Mouse (Mus musculus): Measurements from ENCODE around the gene Gatm. TPM values are rescaled to one million over a fixed set of nuclear protein-coding genes. Genes with fewer than 3 reads are reported as not detected.

Gene Gatm
- polyA plus RNA-seq, 1 experiment from 2014 or later, result 10.5 TPM

DNA sequence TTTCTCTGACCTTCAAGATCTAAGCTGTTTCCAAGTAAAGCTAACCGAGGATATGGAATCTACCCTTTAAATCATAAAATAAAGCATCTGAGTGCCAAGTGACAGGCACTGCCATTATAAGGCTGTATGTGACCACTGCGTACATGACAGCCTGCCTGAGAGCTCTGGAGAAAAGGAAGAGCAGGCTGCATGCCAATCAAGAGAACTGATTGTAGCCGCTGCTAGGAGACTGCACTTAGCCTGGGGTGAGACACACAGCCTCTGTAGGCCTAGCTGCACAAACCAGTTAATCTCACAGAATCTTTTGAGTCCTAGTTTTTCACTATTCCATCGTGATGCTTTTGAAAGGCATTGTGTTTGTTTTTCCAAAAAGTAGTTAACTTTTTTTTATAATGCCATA, 7.6 kb upstream of the Gatm start:
- WGBS, result 39% methylated on average over 4 of the region's 4 CpGs
- ATAC-seq (replicated peaks; ENCODE audit: extremely low read depth, insufficient read depth, low FRiP score), result no peak
- Histone ChIP-seq H3K9ac (ENCODE audit: low read length) (no peak overlapping the region), H3K4me3 (ENCODE audit: low read length) (no peak overlapping the region), H3K9me3 (replicated peaks; ENCODE audit: control insufficient read depth, low read length) (no peaks in the 10 kb centered on the region), H3K4me1 (ENCODE audit: control insufficient read depth, insufficient read depth, low read length) (no peaks in the 10 kb centered on the region), H3K36me3 (ENCODE audit: control insufficient read depth, insufficient read depth) (no peaks in the 10 kb centered on the region), H3K4me2 (ENCODE audit: low read depth, low read length) (no peak overlapping the region), H3K27me3 (ENCODE audit: control insufficient read depth, insufficient read depth, low read length) (no peaks in the 10 kb centered on the region), H3K27ac (ENCODE audit: low read length) (no peak overlapping the region)

DNA sequence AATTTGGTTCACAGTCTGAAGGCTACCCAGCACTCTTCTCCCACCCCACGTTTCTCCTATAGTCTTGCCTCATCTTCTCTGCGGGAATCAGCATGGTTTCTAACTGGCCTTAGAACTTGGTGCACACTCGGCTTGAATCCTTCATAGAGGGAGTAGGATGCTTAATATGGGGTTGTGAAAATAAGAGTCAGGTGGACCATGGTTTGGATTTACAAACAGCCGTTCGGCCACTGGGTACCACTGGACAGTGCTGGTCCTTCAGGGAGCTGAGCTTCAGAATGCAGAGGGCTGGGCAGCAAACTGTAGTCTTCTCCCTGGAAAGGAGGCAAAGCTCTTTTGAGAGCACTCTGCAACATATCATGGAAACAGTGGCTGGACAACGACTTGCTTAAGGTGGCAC, 6.7 kb upstream of the Gatm start:
- 77% methylated on average over 6 of the region's 6 CpGs for WGBS
- Histone ChIP-seq H3K9me3 (replicated peaks; ENCODE audit: control insufficient read depth, low read length) (no peaks in the 10 kb centered on the region), H3K27me3 (ENCODE audit: control insufficient read depth, insufficient read depth, low read length) (no peaks in the 10 kb centered on the region)

DNA sequence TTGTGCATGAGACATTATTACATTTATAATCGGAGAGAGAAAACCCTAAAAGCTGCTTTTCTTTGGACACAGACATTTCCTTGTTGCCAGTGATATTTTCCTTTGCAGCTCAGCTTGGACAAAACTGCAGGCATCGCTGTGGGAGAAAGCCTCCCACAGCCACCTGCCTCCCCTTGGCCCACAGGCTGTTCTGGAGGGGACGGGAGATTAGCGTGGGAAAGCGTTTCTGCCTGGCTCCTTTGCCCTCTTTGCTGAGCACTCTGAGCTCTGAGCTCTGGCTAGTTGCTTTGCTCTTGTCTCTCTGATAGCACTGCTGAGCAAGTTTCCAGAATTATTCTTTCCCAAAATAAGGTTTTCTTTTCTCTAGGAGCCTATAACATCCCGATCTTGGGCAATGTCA, 5.1 kb upstream of the Gatm start:
- no peak for ATAC-seq (replicated peaks; ENCODE audit: extremely low read depth, insufficient read depth, low FRiP score)
- H3K9me3 ChIP-seq (replicated peaks; ENCODE audit: control insufficient read depth, low read length), result no peaks in the 10 kb centered on the region
- WGBS, result 62% methylated on average over 6 of the region's 6 CpGs
- H3K27me3 ChIP-seq (ENCODE audit: control insufficient read depth, insufficient read depth, low read length), result peaks cover 4% of the 10 kb centered on the region
- peaks cover 2% of the 10 kb centered on the region; the same call in 1 of the 2 replicates for H3K4me1 ChIP-seq (ENCODE audit: control insufficient read depth, insufficient read depth, low read length)
- no peak overlapping the region for H3K9ac ChIP-seq (ENCODE audit: low read length)
- no peak overlapping the region for H3K4me3 ChIP-seq (ENCODE audit: low read length)
- H3K4me2 ChIP-seq (ENCODE audit: low read depth, low read length), result no peak overlapping the region
- no peak overlapping the region for H3K27ac ChIP-seq (ENCODE audit: low read length)
- H3K36me3 ChIP-seq (ENCODE audit: control insufficient read depth, insufficient read depth), result no peaks in the 10 kb centered on the region

More for the DNA sequence above, 6.7 kb upstream of the Gatm start:
- no peak overlapping the region for H3K4me3 ChIP-seq (ENCODE audit: low read length)
- H3K27ac ChIP-seq (ENCODE audit: low read length), result no peak overlapping the region
- no peaks in the 10 kb centered on the region for H3K4me1 ChIP-seq (ENCODE audit: control insufficient read depth, insufficient read depth, low read length)
- no peak for ATAC-seq (replicated peaks; ENCODE audit: extremely low read depth, insufficient read depth, low FRiP score)
- no peak overlapping the region for H3K9ac ChIP-seq (ENCODE audit: low read length)
- no peak overlapping the region for H3K4me2 ChIP-seq (ENCODE audit: low read depth, low read length)
- no peaks in the 10 kb centered on the region for H3K36me3 ChIP-seq (ENCODE audit: control insufficient read depth, insufficient read depth)

DNA sequence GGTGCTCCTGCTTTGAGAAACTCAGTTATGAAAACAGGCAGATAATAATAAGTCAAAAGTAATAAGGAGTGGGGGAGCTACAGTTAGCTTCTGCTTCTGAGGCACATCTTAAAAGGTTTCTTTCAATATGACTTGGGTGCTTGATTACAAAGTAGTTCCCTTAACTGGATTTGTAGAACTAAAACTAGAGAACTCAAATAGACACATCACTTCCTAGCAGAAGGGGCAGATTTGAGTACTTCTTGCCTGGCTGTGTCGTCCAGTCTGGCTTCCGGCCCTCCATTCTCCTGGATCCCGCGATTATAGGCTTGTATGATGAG, 511 bp upstream of the Gatm start:
- peaks cover 10% of the 10 kb centered on the region; the same call in 1 of the 2 replicates for H3K4me1 ChIP-seq (ENCODE audit: control insufficient read depth, insufficient read depth, low read length)
- H3K9me3 ChIP-seq (replicated peaks; ENCODE audit: control insufficient read depth, low read length), result peaks cover 2% of the 10 kb centered on the region; the same call in 1 of the 2 replicates
- ATAC-seq (replicated peaks; ENCODE audit: extremely low read depth, insufficient read depth, low FRiP score), result no peak
- no peak overlapping the region for H3K27ac ChIP-seq (ENCODE audit: low read length)
- H3K4me3 ChIP-seq (ENCODE audit: low read length), result no peak overlapping the region; the same call in 1 of the 2 replicates
- 73% methylated on average over 4 of the region's 4 CpGs for WGBS
- no peaks in the 10 kb centered on the region for H3K36me3 ChIP-seq (ENCODE audit: control insufficient read depth, insufficient read depth)
- H3K4me2 ChIP-seq (ENCODE audit: low read depth, low read length), result peak overlapping the region; percentile 98
- peak overlapping the region; percentile 73; the same call in 1 of the 2 replicates for H3K9ac ChIP-seq (ENCODE audit: low read length)
- peaks cover 11% of the 10 kb centered on the region for H3K27me3 ChIP-seq (ENCODE audit: control insufficient read depth, insufficient read depth, low read length)

DNA sequence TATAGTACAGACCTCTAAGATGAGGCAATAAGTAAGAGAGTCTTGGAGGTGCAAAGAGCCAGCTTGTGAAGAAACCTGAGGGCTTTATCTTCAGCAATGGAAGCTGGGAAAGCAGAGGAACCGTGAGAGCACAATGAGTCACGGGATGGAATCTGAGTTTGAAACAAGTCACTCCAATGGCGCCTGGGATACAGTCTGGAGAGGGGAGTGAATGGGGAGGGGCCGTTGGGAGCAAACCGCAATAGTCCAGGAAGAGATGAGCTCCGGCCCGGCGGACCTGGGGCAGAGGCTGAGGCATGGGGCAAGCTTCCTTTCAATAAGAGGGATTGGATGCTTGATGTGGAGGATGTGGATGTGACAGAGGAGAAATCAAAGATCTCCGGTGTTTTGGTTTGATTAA, 2.3 kb downstream of the Gatm start:
- WGBS, result 56% methylated on average over 9 of the region's 9 CpGs
- Histone ChIP-seq H3K4me3 (ENCODE audit: low read length) (no peak overlapping the region), H3K4me2 (ENCODE audit: low read depth, low read length) (no peak overlapping the region), H3K9ac (ENCODE audit: low read length) (no peak overlapping the region), H3K9me3 (replicated peaks; ENCODE audit: control insufficient read depth, low read length) (peaks cover 2% of the 10 kb centered on the region; the same call in 1 of the 2 replicates), H3K27ac (ENCODE audit: low read length) (no peak overlapping the region), H3K27me3 (ENCODE audit: control insufficient read depth, insufficient read depth, low read length) (peaks cover 11% of the 10 kb centered on the region), H3K36me3 (ENCODE audit: control insufficient read depth, insufficient read depth) (no peaks in the 10 kb centered on the region), H3K4me1 (ENCODE audit: control insufficient read depth, insufficient read depth, low read length) (peaks cover 10% of the 10 kb centered on the region; the same call in 1 of the 2 replicates)
- no peak for ATAC-seq (replicated peaks; ENCODE audit: extremely low read depth, insufficient read depth, low FRiP score)

DNA sequence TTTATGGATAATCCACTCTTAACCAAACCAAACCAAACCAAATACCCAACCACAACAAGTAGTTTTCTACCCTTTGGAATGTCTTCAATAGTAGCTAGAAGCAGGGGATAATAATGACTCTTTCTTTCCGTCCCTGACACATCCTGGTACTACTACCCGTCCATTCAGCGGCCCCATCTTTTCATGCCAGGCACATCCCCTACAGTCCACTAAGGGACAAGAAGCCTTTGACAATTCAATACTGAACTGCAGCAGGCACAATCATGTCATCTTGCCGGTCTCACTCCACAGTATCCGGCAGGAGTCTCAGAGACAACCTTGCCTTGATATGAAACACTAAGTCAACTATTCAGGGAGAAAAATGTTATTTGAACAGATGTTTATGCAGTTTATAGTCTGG, 5.3 kb downstream of the Gatm start:
- H3K9ac ChIP-seq (ENCODE audit: low read length), result no peak overlapping the region
- H3K4me2 ChIP-seq (ENCODE audit: low read depth, low read length), result no peak overlapping the region
- peaks cover 3% of the 10 kb centered on the region; the same call in 1 of the 2 replicates for H3K4me1 ChIP-seq (ENCODE audit: control insufficient read depth, insufficient read depth, low read length)
- H3K27ac ChIP-seq (ENCODE audit: low read length), result no peak overlapping the region
- ATAC-seq (replicated peaks; ENCODE audit: extremely low read depth, insufficient read depth, low FRiP score), result no peak
- 0 out of 2 replicates have a peak, but pooled peaks cover 3% of the 10 kb centered on the region for H3K27me3 ChIP-seq (ENCODE audit: control insufficient read depth, insufficient read depth, low read length)
- no peaks in the 10 kb centered on the region for H3K36me3 ChIP-seq (ENCODE audit: control insufficient read depth, insufficient read depth)
- no peak overlapping the region for H3K4me3 ChIP-seq (ENCODE audit: low read length)
- 81% methylated on average over 5 of the region's 5 CpGs for WGBS
- peaks cover 2% of the 10 kb centered on the region; the same call in 1 of the 2 replicates for H3K9me3 ChIP-seq (replicated peaks; ENCODE audit: control insufficient read depth, low read length)

DNA sequence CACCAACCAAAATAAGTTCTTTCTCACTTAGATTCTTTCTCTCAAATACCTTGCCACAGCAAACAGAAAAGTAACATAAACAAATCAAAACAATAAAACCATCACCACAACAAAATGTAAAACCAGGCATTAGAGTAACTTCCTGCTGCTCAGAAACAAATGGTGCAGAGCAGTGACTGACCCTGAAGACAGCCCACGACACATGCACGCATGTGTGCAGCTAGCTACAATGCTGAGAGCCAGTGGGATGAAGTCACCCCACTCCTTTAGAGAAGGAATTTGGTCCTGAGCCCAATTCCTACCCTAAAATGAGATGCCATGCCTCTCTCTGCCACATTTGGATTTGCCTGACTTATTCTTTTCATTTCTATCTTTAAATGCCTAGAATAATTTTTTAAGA, 9.7 kb downstream of the Gatm start:
- H3K27ac ChIP-seq (ENCODE audit: low read length), result no peak overlapping the region
- H3K9ac ChIP-seq (ENCODE audit: low read length), result no peak overlapping the region
- no peaks in the 10 kb centered on the region for H3K4me1 ChIP-seq (ENCODE audit: control insufficient read depth, insufficient read depth, low read length)
- no peak for ATAC-seq (replicated peaks; ENCODE audit: extremely low read depth, insufficient read depth, low FRiP score)
- WGBS, result 64% methylated on average over 2 of the region's 2 CpGs
- no peaks in the 10 kb centered on the region for H3K36me3 ChIP-seq (ENCODE audit: control insufficient read depth, insufficient read depth)
- no peak overlapping the region for H3K4me2 ChIP-seq (ENCODE audit: low read depth, low read length)
- no peaks in the 10 kb centered on the region for H3K27me3 ChIP-seq (ENCODE audit: control insufficient read depth, insufficient read depth, low read length)
- H3K4me3 ChIP-seq (ENCODE audit: low read length), result no peak overlapping the region
- no peaks in the 10 kb centered on the region for H3K9me3 ChIP-seq (replicated peaks; ENCODE audit: control insufficient read depth, low read length)

DNA sequence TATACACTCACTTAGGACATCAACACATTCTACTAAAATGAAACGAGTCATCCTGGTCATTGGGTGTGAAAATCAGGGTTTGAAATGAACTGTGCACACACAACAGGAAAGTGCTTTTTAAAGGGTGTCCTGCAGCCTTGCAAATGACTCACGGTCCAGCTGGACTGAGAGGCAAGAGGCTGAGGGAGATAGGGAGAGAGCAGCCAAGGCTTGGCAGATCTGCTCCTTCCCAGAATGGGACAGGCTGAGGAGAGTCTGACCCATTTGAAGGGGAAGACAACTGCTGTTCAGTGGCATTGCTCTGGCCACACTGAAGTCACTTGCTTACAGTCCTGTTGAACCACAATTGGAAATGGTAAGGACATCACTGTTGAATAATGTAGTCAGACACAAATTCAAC, 11.4 kb downstream of the Gatm start:
- Histone ChIP-seq H3K9ac (ENCODE audit: low read length) (no peak overlapping the region), H3K36me3 (ENCODE audit: control insufficient read depth, insufficient read depth) (no peaks in the 10 kb centered on the region), H3K4me2 (ENCODE audit: low read depth, low read length) (no peak overlapping the region), H3K27me3 (ENCODE audit: control insufficient read depth, insufficient read depth, low read length) (no peaks in the 10 kb centered on the region), H3K27ac (ENCODE audit: low read length) (no peak overlapping the region), H3K4me1 (ENCODE audit: control insufficient read depth, insufficient read depth, low read length) (no peaks in the 10 kb centered on the region), H3K9me3 (replicated peaks; ENCODE audit: control insufficient read depth, low read length) (no peaks in the 10 kb centered on the region), H3K4me3 (ENCODE audit: low read length) (no peak overlapping the region)
- no peak for ATAC-seq (replicated peaks; ENCODE audit: extremely low read depth, insufficient read depth, low FRiP score)
- WGBS, result 60% methylated on average over 2 of the region's 2 CpGs

DNA sequence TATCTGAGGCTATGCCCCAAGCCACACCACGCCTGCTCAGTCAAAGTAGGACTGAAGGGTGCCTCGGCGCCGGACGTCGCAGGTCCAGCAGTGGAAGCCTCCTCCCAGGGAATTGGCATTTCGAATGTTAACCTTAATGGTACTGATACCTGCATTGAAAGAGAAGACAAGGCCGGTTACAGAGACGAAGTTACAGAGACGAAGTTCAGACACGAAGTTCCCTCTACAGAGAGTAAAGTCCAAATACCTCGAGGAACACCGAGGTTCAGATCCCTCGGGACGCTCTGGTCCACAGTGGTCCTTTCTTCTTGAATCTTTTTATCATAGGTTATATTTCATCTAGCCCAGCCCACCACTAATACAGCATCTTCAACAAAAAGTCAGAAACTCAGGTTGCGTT, 15.6 kb downstream of the Gatm start:
- Histone ChIP-seq H3K27ac (ENCODE audit: low read length) (no peak overlapping the region), H3K4me1 (ENCODE audit: control insufficient read depth, insufficient read depth, low read length) (no peaks in the 10 kb centered on the region), H3K27me3 (ENCODE audit: control insufficient read depth, insufficient read depth, low read length) (no peaks in the 10 kb centered on the region), H3K36me3 (ENCODE audit: control insufficient read depth, insufficient read depth) (no peaks in the 10 kb centered on the region), H3K9ac (ENCODE audit: low read length) (no peak overlapping the region), H3K4me3 (ENCODE audit: low read length) (no peak overlapping the region), H3K9me3 (replicated peaks; ENCODE audit: control insufficient read depth, low read length) (no peaks in the 10 kb centered on the region), H3K4me2 (ENCODE audit: low read depth, low read length) (no peak overlapping the region)
- ATAC-seq (replicated peaks; ENCODE audit: extremely low read depth, insufficient read depth, low FRiP score), result no peak
- WGBS, result 86% methylated on average over 16 of the region's 16 CpGs

DNA sequence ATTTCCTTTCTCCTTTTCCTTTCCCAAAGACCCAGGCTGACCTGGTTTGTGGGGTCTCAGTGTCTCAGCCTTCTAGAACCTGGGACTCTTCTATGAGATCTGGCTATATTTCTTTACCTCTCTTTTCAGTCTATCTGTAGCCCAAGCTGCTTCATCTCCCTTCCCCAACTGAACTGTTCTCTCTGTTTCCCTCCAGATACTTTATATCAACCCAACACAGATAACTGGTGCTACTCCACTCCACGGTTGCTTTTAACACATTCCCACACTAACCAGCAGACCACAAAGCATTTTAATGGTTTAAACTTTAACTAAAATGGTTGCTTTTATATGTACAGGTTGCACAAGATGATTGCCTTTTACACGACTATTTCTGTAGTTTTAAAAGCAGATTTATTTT, 19.9 kb downstream of the Gatm start:
- H3K9ac ChIP-seq (ENCODE audit: low read length), result no peak overlapping the region
- H3K9me3 ChIP-seq (replicated peaks; ENCODE audit: control insufficient read depth, low read length), result no peaks in the 10 kb centered on the region
- H3K27me3 ChIP-seq (ENCODE audit: control insufficient read depth, insufficient read depth, low read length), result no peaks in the 10 kb centered on the region
- H3K4me3 ChIP-seq (ENCODE audit: low read length), result no peak overlapping the region
- no peak overlapping the region for H3K27ac ChIP-seq (ENCODE audit: low read length)
- 43% methylated on average over 2 of the region's 2 CpGs for WGBS
- no peaks in the 10 kb centered on the region for H3K36me3 ChIP-seq (ENCODE audit: control insufficient read depth, insufficient read depth)
- H3K4me2 ChIP-seq (ENCODE audit: low read depth, low read length), result no peak overlapping the region
- no peak for ATAC-seq (replicated peaks; ENCODE audit: extremely low read depth, insufficient read depth, low FRiP score)
- H3K4me1 ChIP-seq (ENCODE audit: control insufficient read depth, insufficient read depth, low read length), result no peaks in the 10 kb centered on the region

All from heart, embryonic 16.5 days (tissue).